In the genomic region with DNA sequence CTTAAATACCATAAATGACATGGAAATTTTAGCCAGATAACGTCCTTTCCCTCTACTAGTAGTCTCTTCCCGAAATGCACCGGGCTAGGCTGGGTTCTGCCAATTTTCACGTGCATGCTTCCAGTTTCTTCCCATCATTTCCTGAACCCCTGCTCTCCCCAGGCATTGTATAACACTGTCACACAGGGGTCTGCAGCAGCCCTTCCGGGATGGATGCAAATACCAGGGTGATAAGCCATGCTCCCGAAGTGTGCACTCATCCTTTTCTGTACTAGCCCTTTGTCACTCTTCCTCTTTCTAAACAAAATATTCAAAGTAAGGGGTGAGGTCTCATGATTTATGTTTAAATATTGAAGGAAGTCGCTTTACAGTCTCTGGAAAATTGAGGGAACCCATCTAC, we compare ENCODE assay signal across 8 mouse cellular contexts. TPM values are rescaled to one million over a fixed set of nuclear protein-coding genes. Genes with fewer than 3 reads are reported as not detected.
DNase-seq lines count a peak whose midpoint lies in the region; ATAC-seq and TF ChIP-seq lines count a peak whose summit lies in the region.

No protein-coding gene starts in this region.

- peak overlapping the region; percentile 89 for H3K9ac ChIP-seq in neural tube, embryonic 11.5 days (ENCODE audit: low read length)
- peak overlapping the region; percentile 98 for H3K9ac ChIP-seq in limb, embryonic 12.5 days (replicated peaks)
- peak overlapping the region; percentile 96 for H3K9ac ChIP-seq in stomach, embryonic 14.5 days (replicated peaks; ENCODE audit: low read depth, low read length)

- H3K27ac ChIP-seq in cerebellum, adult 2 months (ENCODE audit: insufficient read depth, low read length), result no peak overlapping the region
- no peak overlapping the region for H3K27ac ChIP-seq in neural tube, embryonic 11.5 days (ENCODE audit: low read depth, low read length)
- H3K27ac ChIP-seq in limb, embryonic 12.5 days, result peak overlapping the region; percentile 97; the same call in 1 of the 2 replicates
- no peak overlapping the region for H3K27ac ChIP-seq in stomach, embryonic 14.5 days (ENCODE audit: low read length)

- peak overlapping the region; percentile 10 for H3K4me3 ChIP-seq in cerebellum, adult 2 months (replicated peaks; ENCODE audit: insufficient read depth, low read depth, low read length)
- H3K4me3 ChIP-seq in neural tube, embryonic 11.5 days (ENCODE audit: low read depth, low read length), result peak overlapping the region; percentile 79
- H3K4me3 ChIP-seq in limb, embryonic 12.5 days (replicated peaks), result peak overlapping the region; percentile 86
- peak overlapping the region; percentile 94 for H3K4me3 ChIP-seq in stomach, embryonic 14.5 days (ENCODE audit: low read depth, low read length)

- H3K4me2 ChIP-seq in neural tube, embryonic 11.5 days (ENCODE audit: low read depth), result peak overlapping the region; percentile 78
- H3K4me2 ChIP-seq in limb, embryonic 12.5 days, result peak overlapping the region; percentile 85
- H3K4me2 ChIP-seq in stomach, embryonic 14.5 days (replicated peaks; ENCODE audit: low read depth, low read length), result peak overlapping the region; percentile 75

- WGBS in cerebellum, adult 2 months, result 64% methylated on average over 7 of the region's 7 CpGs
- WGBS in neural tube, embryonic 11.5 days, result 54% methylated on average over 7 of the region's 7 CpGs
- WGBS in limb, embryonic 12.5 days, result 61% methylated on average over 7 of the region's 7 CpGs
- WGBS in stomach, embryonic 14.5 days, result 52% methylated on average over 7 of the region's 7 CpGs

- H3K4me1 ChIP-seq in cerebellum, adult 2 months (ENCODE audit: control insufficient read depth, insufficient read depth, low read length), result 0 out of 2 replicates have a peak, but pooled peaks cover 2% of the 10 kb centered on the region
- peaks cover 19% of the 10 kb centered on the region for H3K4me1 ChIP-seq in neural tube, embryonic 11.5 days (ENCODE audit: control insufficient read depth, insufficient read depth, low read length)
- peaks cover 35% of the 10 kb centered on the region for H3K4me1 ChIP-seq in limb, embryonic 12.5 days (replicated peaks)
- H3K4me1 ChIP-seq in stomach, embryonic 14.5 days (ENCODE audit: control insufficient read depth, insufficient read depth, low read length), result peaks cover 12% of the 10 kb centered on the region; the same call in 1 of the 2 replicates

- peak in 1 of 2 experiments; percentile 13 for DNase-seq in cerebellum, adult 2 months
- no peak for DNase-seq in cerebellum, postnatal 25 days
- no peak for DNase-seq in neural tube, embryonic 11.5 days (ENCODE audit: low spot score)
- no peak for DNase-seq in neural tube, embryonic 10.5 days (ENCODE audit: extremely low spot score, low spot score)
- no peak for DNase-seq in adrenal gland, postnatal 10 days
- DNase-seq in ovary, postnatal 14 days (ENCODE audit: low spot score), result no peak

- TF ChIP-seq POLR2A in cerebellum, adult 2 months (IDR thresholded peaks at IDR 0.05; ENCODE audit: borderline replicate concordance, insufficient read depth, low read length), result no peak

- no peaks in the 10 kb centered on the region for H3K9me3 ChIP-seq in neural tube, embryonic 11.5 days (ENCODE audit: control insufficient read depth, low read length)
- no peaks in the 10 kb centered on the region for H3K9me3 ChIP-seq in limb, embryonic 12.5 days
- no peaks in the 10 kb centered on the region for H3K9me3 ChIP-seq in stomach, embryonic 14.5 days (ENCODE audit: control insufficient read depth, low read depth, low read length)

- no peak for TF ChIP-seq CTCF in cerebellum, adult 2 months (IDR thresholded peaks at IDR 0.05; ENCODE audit: borderline replicate concordance, insufficient read depth, low read depth, low read length)

- H3K36me3 ChIP-seq in neural tube, embryonic 11.5 days (ENCODE audit: control insufficient read depth, insufficient read depth, low read length), result no peaks in the 10 kb centered on the region
- no peaks in the 10 kb centered on the region for H3K36me3 ChIP-seq in limb, embryonic 12.5 days
- no peaks in the 10 kb centered on the region for H3K36me3 ChIP-seq in stomach, embryonic 14.5 days (ENCODE audit: control insufficient read depth, insufficient read depth, low read length)

- ATAC-seq in neural tube, embryonic 11.5 days (ENCODE audit: insufficient read depth, low FRiP score, low TSS enrichment), result no peak
- no peak for ATAC-seq in limb, embryonic 12.5 days (ENCODE audit: insufficient number of reproducible peaks, insufficient read depth, low FRiP score, low TSS enrichment, low read depth)
- no peak for ATAC-seq in stomach, embryonic 14.5 days (ENCODE audit: insufficient number of reproducible peaks, insufficient read depth, low FRiP score, low read depth)

- no peaks in the 10 kb centered on the region; the same call in 1 of the 2 replicates for H3K27me3 ChIP-seq in cerebellum, adult 2 months (ENCODE audit: control insufficient read depth, insufficient read depth, low read length)
- H3K27me3 ChIP-seq in neural tube, embryonic 11.5 days (ENCODE audit: control insufficient read depth, insufficient read depth, low read length), result no peaks in the 10 kb centered on the region
- H3K27me3 ChIP-seq in limb, embryonic 12.5 days, result no peaks in the 10 kb centered on the region
- no peaks in the 10 kb centered on the region for H3K27me3 ChIP-seq in stomach, embryonic 14.5 days (ENCODE audit: control insufficient read depth, insufficient read depth, low read length)

RNA-seq across cellular contexts. Expression of gene Ccnj, which starts 0.9 kb away (rescaled TPM):
- 8.4 and 8.7 TPM in 2 replicates for polyA plus RNA-seq in cerebellum, adult 2 months (2012; rRNA removed)
- 37.6 and 38.3 TPM in 2 replicates for polyA plus RNA-seq in neural tube, embryonic 11.5 days (2014; fragmentation: Nextera tagmentation; extraction: Ambion mirVana)
- polyA plus RNA-seq in limb, embryonic 12.5 days (2016; fragmentation: Nextera tagmentation; extraction: Ambion mirVana), result 25.8 and 30.0 TPM in 2 replicates
- 7.7 and 9.3 TPM in 2 replicates for polyA plus RNA-seq in stomach, embryonic 14.5 days (2014; fragmentation: Nextera tagmentation; extraction: Ambion mirVana)
- total RNA-seq in adrenal gland, postnatal 10 days (2021), result 1 to 10 TPM; 6.4 to 8.2 TPM

Comparison
In these comparisons a context has a peak if more than half of its experiments do, and no peak if none do; other contexts are left out.
1. H3K4me3 ChIP-seq: peak in every context shown above with its lines; median percentile 94 in stomach, embryonic 14.5 days; 86 in limb, embryonic 12.5 days; 79 in neural tube, embryonic 11.5 days; 10 in cerebellum, adult 2 months.